Mouse (Mus musculus) midbrain, embryonic 15.5 days (tissue): ENCODE results near the gene Card19. TPM values are rescaled to one million over a fixed set of nuclear protein-coding genes. Genes with fewer than 3 reads are reported as not detected.

Experiments used
- ATAC-seq: fragments of 200-750 bp; cut with Nextera tagmentation; replicated peaks from 2 replicates; pipeline ENCODE4 v1.8.0; 2017; ENCODE audit warnings: moderate TSS enrichment
- H3K27ac ChIP-seq: fragments of 300-500 bp; sonication (generic); 2 replicates; pipeline ENCODE4 v1.5.1; 2015; ENCODE audit warnings: mild to moderate bottlenecking, inconsistent platforms
- H3K27me3 ChIP-seq: fragments of 300-500 bp; sonication (generic); replicated peaks from 2 replicates; pipeline ENCODE4 v1.6.1; 2015; ENCODE audit warnings: inconsistent platforms
- H3K36me3 ChIP-seq: fragments of 300-500 bp; sonication (generic); replicated peaks from 2 replicates; pipeline ENCODE4 v1.6.1; 2015; ENCODE audit warnings: inconsistent platforms
- H3K4me1 ChIP-seq: fragments of 300-500 bp; sonication (generic); 2 replicates; pipeline ENCODE4 v1.6.1; 2015; ENCODE audit warnings: inconsistent platforms
- H3K4me2 ChIP-seq: fragments of 300-500 bp; sonication (generic); 2 replicates; pipeline ENCODE4 v1.6.1; 2015; ENCODE audit warnings: inconsistent platforms, mild to moderate bottlenecking, moderate library complexity
- H3K4me3 ChIP-seq: fragments of 300-500 bp; sonication (generic); 2 replicates; pipeline ENCODE4 v1.5.1; 2015; ENCODE audit warnings: mild to moderate bottlenecking, inconsistent platforms
- H3K9ac ChIP-seq: fragments of 300-500 bp; sonication (generic); 2 replicates; pipeline ENCODE4 v1.6.1; 2015; ENCODE audit warnings: mild to moderate bottlenecking, inconsistent platforms
- H3K9me3 ChIP-seq: fragments of 300-500 bp; sonication (generic); 2 replicates; pipeline ENCODE4 v1.6.1; 2016; ENCODE audit warnings: inconsistent platforms
- WGBS: fragments of 180-500 bp; shearing (Covaris S2); methylation state at CpG from one replicate; pipeline ENCODE4 v1.1.7; 2015; ENCODE audit warnings: mixed read lengths; 5-methylcytosine and 5-hydroxymethylcytosine counted together
- polyA plus RNA-seq: library from polyadenylated mRNA; unstranded; fragments of >200 nt; fragmentation: Nextera tagmentation; extraction: Ambion mirVana; gene quantifications from 2 replicates; pipeline ENCODE4 v1.2.1, GENCODE M21; 2015

Card19 gene
- polyA plus RNA-seq, 1 experiment from 2014 or later: 25.1 TPM

GRCm38 (mm10) chr13:49178839-49179585 lies 36.8 kb downstream of the Card19 start:
- ATAC-seq: peak; percentile 86
- Histone ChIP-seq H3K36me3 (no peaks in the 10 kb centered on the region), H3K4me2 (no peak overlapping the region), H3K9ac (no peak overlapping the region), H3K27ac (no peak overlapping the region), H3K4me1 (peaks cover 5% of the 10 kb centered on the region), H3K4me3 (no peak overlapping the region), H3K9me3 (no peaks in the 10 kb centered on the region), H3K27me3 (no peaks in the 10 kb centered on the region)
- WGBS: 61% methylated on average over 19 of the region's 19 CpGs

GRCm38 (mm10) chr13:49175509-49175908 lies 40.3 kb downstream of the Card19 start:
- WGBS: 84% methylated on average over 10 of the region's 10 CpGs

DNA sequence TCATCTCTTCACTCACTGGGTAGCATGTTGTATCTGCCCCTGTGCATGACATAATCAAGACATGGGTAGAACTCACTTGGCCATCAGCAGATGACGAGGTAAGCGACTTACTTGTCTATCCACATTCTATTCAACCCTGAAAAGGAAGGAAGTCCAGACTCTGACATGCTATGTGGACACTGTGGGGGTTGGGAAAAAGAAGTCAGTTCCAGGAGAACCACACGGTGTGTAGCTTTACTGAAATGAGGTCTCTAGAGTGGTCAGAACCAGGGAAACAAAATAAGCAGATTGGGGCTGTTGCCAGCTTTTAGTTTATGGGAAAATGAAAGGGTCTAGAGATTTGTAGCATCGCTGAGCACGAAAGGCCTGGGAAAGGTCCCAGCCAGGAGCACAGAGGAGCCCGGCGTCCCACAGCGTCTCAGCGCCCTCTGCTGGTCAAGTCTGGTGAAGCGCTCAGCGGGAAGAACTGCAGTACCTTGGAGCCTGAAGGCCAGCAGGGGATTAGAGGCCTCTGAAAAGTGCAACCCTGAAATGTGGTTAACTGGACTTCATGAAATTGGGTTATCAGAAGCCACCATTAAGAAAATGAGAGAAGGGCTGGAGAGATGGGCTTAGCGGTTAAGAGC lies 42.8 kb downstream of the Card19 start:
- H3K4me3 ChIP-seq: no peak overlapping the region
- peak; percentile 71 for ATAC-seq
- H3K27me3 ChIP-seq: no peaks in the 10 kb centered on the region
- H3K4me1 ChIP-seq: no peaks in the 10 kb centered on the region
- WGBS: 6% methylated on average over 12 of the region's 12 CpGs
- H3K36me3 ChIP-seq: no peaks in the 10 kb centered on the region
- no peak overlapping the region for H3K9ac ChIP-seq
- H3K27ac ChIP-seq: no peak overlapping the region
- H3K4me2 ChIP-seq: no peak overlapping the region
- no peaks in the 10 kb centered on the region for H3K9me3 ChIP-seq

More at GRCm38 (mm10) chr13:49175509-49175908, 40.3 kb downstream of the Card19 start:
- Histone ChIP-seq H3K27me3 (no peaks in the 10 kb centered on the region), H3K9ac (no peak overlapping the region), H3K4me1 (peaks cover 5% of the 10 kb centered on the region), H3K4me2 (no peak overlapping the region), H3K4me3 (no peak overlapping the region), H3K36me3 (no peaks in the 10 kb centered on the region), H3K9me3 (no peaks in the 10 kb centered on the region), H3K27ac (no peak overlapping the region)
- no peak for ATAC-seq

DNA sequence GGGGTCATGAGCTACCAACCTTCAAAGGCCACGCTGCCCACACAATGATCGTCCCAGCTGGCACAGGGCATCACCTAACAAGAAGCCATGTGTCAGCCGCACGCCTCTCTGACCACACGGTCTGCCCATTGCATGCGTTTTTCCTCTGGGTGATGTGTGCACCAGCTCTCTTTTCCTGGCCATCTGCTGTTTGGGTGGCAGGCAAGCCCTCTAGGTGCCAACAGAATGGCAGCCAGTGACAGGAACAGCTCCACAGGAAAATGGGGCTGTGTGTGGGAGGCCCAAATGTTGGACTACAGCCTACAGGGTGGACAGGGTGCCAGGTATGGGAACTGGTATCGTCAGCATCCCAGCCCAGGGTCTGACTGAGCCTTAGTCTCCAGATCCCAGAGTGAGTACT lies 43.5 kb downstream of the Card19 start:
- no peaks in the 10 kb centered on the region for H3K9me3 ChIP-seq
- no peak overlapping the region for H3K4me3 ChIP-seq
- 84% methylated on average over 7 of the region's 7 CpGs for WGBS
- no peaks in the 10 kb centered on the region for H3K27me3 ChIP-seq
- no peaks in the 10 kb centered on the region for H3K4me1 ChIP-seq
- no peak overlapping the region for H3K9ac ChIP-seq
- 0 out of 2 replicates have a peak, but pooled peaks have one; percentile 35 for ATAC-seq
- H3K36me3 ChIP-seq: no peaks in the 10 kb centered on the region
- H3K4me2 ChIP-seq: no peak overlapping the region
- H3K27ac ChIP-seq: no peak overlapping the region

- H3K27ac ChIP-seq: no peak overlapping the region
- no peak for ATAC-seq
Observed at GRCm38 (mm10) chr13:49171729-49172128, 44.1 kb downstream of the Card19 start.

GRCm38 (mm10) chr13:49170623-49171022 lies 45.2 kb downstream of the Card19 start:
- no peak for ATAC-seq

More at GRCm38 (mm10) chr13:49171729-49172128, 44.1 kb downstream of the Card19 start:
- Histone ChIP-seq H3K4me2 (no peak overlapping the region), H3K9ac (no peak overlapping the region), H3K36me3 (no peaks in the 10 kb centered on the region), H3K9me3 (no peaks in the 10 kb centered on the region), H3K4me1 (no peaks in the 10 kb centered on the region), H3K27me3 (no peaks in the 10 kb centered on the region), H3K4me3 (no peak overlapping the region)
- 75% methylated on average over 1 of the region's 1 CpGs for WGBS

GRCm38 (mm10) chr13:49169448-49170207 lies 46.2 kb downstream of the Card19 start:
- Histone ChIP-seq H3K4me3 (no peak overlapping the region), H3K4me1 (no peaks in the 10 kb centered on the region), H3K27ac (no peak overlapping the region), H3K9me3 (no peaks in the 10 kb centered on the region), H3K9ac (no peak overlapping the region), H3K27me3 (no peaks in the 10 kb centered on the region), H3K36me3 (no peaks in the 10 kb centered on the region), H3K4me2 (no peak overlapping the region)
- WGBS: 18% methylated on average over 17 of the region's 17 CpGs
- 0 out of 2 replicates have a peak, but pooled peaks have one; percentile 20 for ATAC-seq

More at GRCm38 (mm10) chr13:49170623-49171022, 45.2 kb downstream of the Card19 start:
- Histone ChIP-seq H3K27me3 (no peaks in the 10 kb centered on the region), H3K27ac (no peak overlapping the region), H3K9me3 (no peaks in the 10 kb centered on the region), H3K36me3 (no peaks in the 10 kb centered on the region), H3K9ac (no peak overlapping the region), H3K4me2 (no peak overlapping the region), H3K4me1 (no peaks in the 10 kb centered on the region), H3K4me3 (no peak overlapping the region)
- WGBS: 94% methylated on average over 11 of the region's 11 CpGs

GRCm38 (mm10) chr13:49167081-49167480 lies 48.8 kb downstream of the Card19 start:
- ATAC-seq: no peak
- 82% methylated on average over 9 of the region's 9 CpGs for WGBS

GRCm38 (mm10) chr13:49163645-49164044 lies 52.2 kb downstream of the Card19 start:
- Histone ChIP-seq H3K27ac (no peak overlapping the region), H3K9ac (no peak overlapping the region), H3K36me3 (no peaks in the 10 kb centered on the region), H3K4me2 (no peak overlapping the region), H3K9me3 (no peaks in the 10 kb centered on the region), H3K4me1 (no peaks in the 10 kb centered on the region), H3K4me3 (no peak overlapping the region), H3K27me3 (no peaks in the 10 kb centered on the region)
- ATAC-seq: no peak
- WGBS: 84% methylated on average over 7 of the region's 7 CpGs

More at GRCm38 (mm10) chr13:49167081-49167480, 48.8 kb downstream of the Card19 start:
- H3K9me3 ChIP-seq: no peaks in the 10 kb centered on the region
- no peaks in the 10 kb centered on the region for H3K27me3 ChIP-seq
- no peaks in the 10 kb centered on the region for H3K36me3 ChIP-seq
- no peak overlapping the region for H3K4me2 ChIP-seq
- H3K4me1 ChIP-seq: no peaks in the 10 kb centered on the region
- H3K9ac ChIP-seq: no peak overlapping the region
- H3K4me3 ChIP-seq: no peak overlapping the region
- no peak overlapping the region for H3K27ac ChIP-seq

- no peaks in the 10 kb centered on the region for H3K36me3 ChIP-seq
- H3K4me3 ChIP-seq: no peak overlapping the region
- H3K9me3 ChIP-seq: no peaks in the 10 kb centered on the region
- H3K27ac ChIP-seq: no peak overlapping the region
- H3K27me3 ChIP-seq: no peaks in the 10 kb centered on the region
- H3K9ac ChIP-seq: no peak overlapping the region
- no peak overlapping the region for H3K4me2 ChIP-seq
- WGBS: 69% methylated on average over 4 of the region's 4 CpGs
- H3K4me1 ChIP-seq: no peaks in the 10 kb centered on the region
- ATAC-seq: no peak
Observed at GRCm38 (mm10) chr13:49162722-49163121, 53.1 kb downstream of the Card19 start.

- Histone ChIP-seq H3K27ac (no peak overlapping the region), H3K9ac (no peak overlapping the region), H3K4me3 (no peak overlapping the region), H3K4me2 (no peak overlapping the region), H3K27me3 (no peaks in the 10 kb centered on the region), H3K9me3 (no peaks in the 10 kb centered on the region), H3K4me1 (no peaks in the 10 kb centered on the region), H3K36me3 (no peaks in the 10 kb centered on the region)
- 61% methylated on average over 2 of the region's 2 CpGs for whole genome bisulfite sequencing
- no peak for ATAC-seq
Observed at GRCm38 (mm10) chr13:49161236-49161635, 54.6 kb downstream of the Card19 start.

GRCm38 (mm10) chr13:49158040-49158713 lies 57.7 kb downstream of the Card19 start:
- Histone ChIP-seq H3K9ac (no peak overlapping the region), H3K27me3 (no peaks in the 10 kb centered on the region), H3K4me1 (no peaks in the 10 kb centered on the region), H3K9me3 (no peaks in the 10 kb centered on the region), H3K4me2 (no peak overlapping the region), H3K4me3 (no peak overlapping the region), H3K36me3 (no peaks in the 10 kb centered on the region), H3K27ac (no peak overlapping the region)
- ATAC-seq: no peak
- 82% methylated on average over 10 of the region's 10 CpGs for WGBS
